Mouse (Mus musculus) megakaryocyte-erythroid progenitor cell, adult 5-6 weeks (primary cell): ENCODE data around the gene Prr5l. TPM values are rescaled to one million over a fixed set of nuclear protein-coding genes. Genes with fewer than 3 reads are reported as not detected.
A peak's percentile ranks its signal among the peaks of the same experiment; 100 is the strongest.

Experiments used
- ATAC-seq: replicated peaks from 2 replicates; pipeline ENCODE4 v1.8.0; 2016; ENCODE audit warnings: mild to moderate bottlenecking, inconsistent platforms; ENCODE audit not compliant: severe bottlenecking, poor library complexity, low FRiP score, low TSS enrichment
- total RNA-seq, 2 experiments: library from RNA; stranded (forward) in 1 of 2; stranded (reverse) in 1 of 2; fragments of 200-1000, 215-1000 nt in 1 of 2; fragments of >200 nt in 1 of 2; fragmentation: Nextera tagmentation in 1 of 2; gene quantifications; 2 replicates each; pipeline ENCODE4 v1.2.3; 2014 to 2017

Prr5l gene
- total RNA-seq, 2 experiments from 2014 or later = 0.47 to 2.2 TPM

DNA sequence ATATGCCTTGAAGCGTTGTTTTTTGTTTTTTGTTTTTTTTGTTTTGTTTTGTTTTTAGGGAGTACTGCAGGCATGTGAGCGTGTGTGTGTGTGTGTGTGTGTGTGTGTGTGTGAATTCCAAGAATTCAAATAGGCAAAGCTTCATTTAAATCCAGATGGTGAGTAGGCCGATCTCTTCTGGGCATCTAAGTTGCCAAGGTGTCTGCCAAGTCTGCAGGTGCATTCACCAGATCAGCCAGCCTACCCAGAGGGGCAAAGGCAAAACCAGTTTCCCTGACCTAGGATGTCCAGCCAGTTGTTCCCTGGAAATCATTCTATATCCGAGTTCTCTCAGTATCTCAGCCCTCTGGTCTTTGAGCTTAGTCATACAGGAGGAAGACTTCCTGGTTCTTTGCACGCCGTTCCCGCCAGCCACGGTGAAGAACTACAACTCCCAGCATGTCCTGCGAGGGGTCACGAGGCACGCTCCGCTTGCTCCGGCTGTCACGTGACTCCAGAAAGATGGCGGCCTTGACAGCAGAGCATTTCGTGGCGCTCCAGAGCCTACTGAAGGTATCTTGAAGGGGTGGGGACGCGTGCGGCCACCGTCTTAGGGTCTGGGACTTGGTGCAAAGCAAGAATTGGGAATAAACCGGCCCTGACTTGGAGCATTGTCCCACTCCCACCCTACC is 3.1 kb upstream of the Prr5l start, which contains the start of gene Commd9:
Gene Commd9 (plus strand): TSS at position 480 of the 671 bp plus-strand sequence.
- ATAC-seq = peak; percentile 99

DNA sequence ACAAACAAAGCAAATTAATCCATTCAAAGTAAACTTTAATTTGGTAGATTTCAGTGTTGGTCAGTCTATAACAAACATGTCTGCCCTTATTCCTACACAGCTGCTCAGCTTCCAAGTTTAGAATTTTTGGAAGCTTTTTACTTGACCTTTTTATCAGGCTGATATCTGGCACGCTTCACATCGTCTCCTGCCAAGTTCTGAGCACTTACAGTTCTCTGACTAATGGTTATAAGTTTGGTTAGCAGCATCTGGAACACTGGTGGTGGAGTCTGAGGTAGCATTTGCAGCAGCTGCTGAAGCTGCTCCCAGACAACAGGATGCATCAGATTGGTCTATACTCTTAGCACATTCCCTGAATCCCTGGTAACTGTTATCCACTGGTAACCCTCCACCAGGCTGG is 1.5 kb upstream of the Prr5l start:
- no peak for ATAC-seq

DNA sequence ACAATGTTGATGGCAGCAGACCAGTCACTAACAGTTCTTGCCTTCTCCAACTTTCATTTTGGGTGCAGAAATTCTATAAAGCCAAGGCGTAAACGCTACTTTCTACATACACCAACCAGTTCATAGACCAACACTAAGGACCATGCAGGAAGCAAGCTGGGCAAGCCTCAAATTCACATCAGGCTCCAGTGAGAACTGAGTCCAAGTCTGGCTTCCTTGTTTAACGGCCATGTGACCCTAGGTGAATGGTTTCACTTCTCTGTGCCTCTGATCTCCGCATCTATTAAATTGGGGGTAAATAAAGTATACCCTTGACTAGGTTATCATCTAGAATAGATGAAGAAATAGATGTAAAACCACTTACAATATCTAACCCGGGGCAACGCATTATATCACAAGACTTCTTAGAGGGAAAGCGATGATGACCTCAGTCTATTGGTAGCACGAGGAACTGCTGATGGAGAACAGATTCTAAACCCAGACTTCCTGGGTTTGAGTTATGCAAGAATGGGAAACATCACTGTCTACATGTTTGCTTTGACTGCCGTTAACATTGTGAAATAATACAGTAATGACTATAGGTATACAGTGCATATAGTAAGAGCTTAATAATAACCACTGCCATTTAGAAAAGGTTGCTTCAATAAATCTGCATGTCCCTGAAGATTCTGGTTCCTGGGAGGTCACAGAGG is 1.2 kb downstream of the Prr5l start:
- ATAC-seq = no peak

DNA sequence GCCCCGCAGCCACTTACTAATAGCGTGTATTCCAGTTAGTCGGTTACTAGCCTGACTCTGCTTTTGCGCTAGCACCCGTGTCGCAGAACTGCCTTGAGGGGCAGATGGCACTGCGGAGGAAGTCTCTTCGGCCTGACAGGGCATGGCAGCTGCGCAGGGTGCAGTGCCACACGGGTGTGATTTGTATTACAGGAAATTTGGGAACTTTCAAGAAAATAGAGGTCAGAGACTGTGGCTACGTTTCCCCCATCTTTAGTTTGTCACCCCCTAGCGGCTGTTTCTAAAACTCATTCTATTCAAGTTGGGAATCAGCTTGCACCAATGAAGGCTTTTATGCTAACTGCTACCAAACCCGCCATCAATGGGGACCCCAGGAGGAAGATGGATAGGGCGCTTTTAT is 11.6 kb downstream of the Prr5l start:
- ATAC-seq = peak; percentile 77

DNA sequence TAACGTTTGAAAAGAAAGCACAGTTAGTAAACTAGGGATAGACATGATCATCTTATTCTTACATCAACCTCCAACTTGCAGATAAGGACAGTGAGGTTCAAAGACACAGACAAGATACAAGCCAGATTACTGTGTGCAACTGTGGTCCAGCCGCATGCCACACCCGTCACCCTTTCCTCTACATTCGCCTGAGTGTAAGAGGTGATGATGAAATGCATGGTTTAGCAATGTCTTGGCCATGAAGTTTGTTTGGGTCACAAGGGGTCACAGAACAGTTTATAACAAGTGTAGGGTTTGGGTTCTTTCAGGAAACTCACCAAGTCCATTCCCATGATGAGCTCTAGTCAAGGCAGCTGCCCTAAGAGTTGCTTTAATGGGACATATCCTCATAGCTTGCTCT is 14.1 kb downstream of the Prr5l start:
- no peak for ATAC-seq

DNA sequence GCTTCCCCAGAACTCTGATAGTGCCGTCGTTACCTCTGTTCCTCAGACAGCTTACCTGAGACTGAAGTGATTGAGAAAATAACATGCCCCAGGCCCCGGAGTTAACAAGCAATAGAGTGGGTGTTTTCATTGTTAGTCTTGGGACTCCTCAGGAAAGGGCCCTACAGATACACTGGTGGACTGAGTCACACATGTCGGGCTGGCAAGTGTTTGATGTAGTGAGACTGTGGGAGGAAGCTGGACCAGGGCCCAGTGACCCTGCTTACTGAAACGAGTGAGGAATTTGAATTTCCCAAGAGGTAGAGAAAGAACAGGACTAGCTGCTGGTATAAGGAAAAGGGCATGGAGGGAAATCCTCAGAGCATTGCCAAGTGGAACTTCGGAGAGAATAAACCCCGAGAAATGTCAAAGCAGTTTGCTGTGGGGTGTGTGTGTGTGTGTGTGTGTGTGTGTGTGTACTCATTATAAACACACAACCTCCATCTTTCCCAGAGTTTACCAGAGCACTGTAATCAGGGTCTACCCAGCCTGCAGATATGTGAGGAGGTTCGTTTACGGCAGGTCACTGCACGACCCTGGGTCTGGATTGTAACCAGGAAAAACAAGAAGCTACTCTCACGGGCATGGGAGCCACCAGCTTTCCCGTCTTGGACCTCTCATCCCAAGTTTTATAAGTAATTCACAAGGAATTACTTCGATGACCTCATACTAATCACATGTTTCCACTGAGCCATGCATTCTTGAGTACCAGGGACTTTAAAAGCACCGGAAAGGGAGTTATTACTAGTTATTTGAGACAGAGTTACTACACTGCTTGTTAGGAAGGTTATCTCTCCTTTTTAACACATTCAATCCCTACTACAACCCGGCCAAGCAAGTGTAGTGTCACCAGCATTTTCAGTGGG is 20.4 kb downstream of the Prr5l start:
- ATAC-seq = no peak

DNA sequence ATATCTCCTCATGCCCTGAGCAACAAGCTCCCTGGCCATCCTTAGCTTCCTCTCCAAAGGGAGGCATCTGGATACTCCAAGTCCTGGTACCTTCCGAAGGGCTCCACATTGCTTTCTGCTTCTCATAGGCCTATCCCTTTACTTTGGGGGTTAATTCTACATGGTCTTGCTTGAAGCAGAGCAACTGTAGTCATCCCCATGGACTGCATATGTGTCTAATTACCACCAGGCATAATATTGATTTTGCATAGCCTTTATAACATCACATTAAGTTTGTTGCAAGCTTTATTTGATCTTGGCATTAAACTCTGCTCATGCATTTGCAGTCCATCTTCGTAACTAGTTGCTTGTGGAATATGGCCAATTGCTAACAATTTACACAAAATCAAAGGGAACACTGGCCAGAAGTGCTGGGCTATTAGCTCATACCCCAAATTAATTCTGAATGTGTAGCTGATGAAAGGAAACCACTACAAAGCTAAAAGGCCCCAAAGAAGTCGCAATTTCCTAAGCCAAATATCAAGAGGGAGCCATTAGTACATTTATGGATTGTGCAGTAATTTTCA is 21.8 kb downstream of the Prr5l start:
- ATAC-seq = no peak

DNA sequence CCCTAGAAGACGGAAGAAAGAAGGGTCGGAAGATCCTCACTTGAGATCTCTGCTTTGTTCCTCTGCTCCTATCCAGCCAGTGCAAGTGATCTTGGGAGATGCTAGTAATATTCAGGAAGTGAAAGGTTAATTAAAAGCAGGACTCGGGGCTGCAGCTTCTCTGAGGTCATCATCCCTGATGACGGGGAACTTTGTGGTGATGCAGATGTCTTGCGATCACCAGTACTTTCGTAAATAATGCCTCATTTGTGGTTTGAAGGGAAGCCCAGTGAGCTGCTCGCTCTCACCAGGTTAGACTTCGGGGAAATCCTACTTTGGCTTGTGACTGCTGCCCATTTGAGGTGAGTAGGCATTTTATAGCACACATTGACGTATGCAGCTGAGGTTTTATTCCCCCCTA is 26.7 kb downstream of the Prr5l start:
- no peak for ATAC-seq

DNA sequence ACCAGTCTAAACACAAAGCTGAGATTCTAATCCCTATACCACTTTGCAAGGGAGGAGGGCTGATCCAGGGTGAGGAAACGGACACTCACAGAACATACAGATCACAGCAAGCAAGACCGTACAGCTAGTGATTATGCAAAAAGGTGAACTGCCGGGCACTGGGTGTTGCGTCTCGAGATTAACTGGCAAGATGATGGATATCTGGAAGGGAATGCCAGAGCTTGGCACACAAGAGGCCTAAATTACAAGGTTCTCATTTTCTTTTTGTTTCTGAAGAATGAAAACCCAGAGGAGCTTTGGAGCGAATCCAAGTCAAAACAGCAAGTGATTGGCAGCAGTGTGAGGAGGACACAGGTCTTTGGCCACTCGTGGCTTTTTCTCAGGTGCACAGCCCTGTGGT is 28.0 kb downstream of the Prr5l start:
- no peak for ATAC-seq

DNA sequence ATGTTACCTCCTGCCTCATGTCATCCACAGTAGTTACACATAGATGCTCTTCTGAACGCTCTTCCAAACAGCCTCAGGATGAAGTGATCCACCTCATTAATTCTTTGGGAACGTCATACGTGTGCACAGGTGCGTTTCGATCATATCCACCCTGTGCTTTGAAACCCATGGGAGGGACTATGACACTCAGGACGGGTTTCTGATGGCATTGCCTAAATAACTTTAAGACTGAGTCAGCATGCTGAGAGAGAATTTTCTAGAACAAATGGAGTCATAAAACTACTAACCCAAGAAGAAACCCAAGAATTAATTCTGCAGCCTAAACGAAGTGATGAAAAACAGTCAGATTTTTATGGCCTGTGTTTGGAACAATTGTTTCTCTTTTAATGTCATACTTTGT is 40.1 kb downstream of the Prr5l start:
- ATAC-seq = no peak

DNA sequence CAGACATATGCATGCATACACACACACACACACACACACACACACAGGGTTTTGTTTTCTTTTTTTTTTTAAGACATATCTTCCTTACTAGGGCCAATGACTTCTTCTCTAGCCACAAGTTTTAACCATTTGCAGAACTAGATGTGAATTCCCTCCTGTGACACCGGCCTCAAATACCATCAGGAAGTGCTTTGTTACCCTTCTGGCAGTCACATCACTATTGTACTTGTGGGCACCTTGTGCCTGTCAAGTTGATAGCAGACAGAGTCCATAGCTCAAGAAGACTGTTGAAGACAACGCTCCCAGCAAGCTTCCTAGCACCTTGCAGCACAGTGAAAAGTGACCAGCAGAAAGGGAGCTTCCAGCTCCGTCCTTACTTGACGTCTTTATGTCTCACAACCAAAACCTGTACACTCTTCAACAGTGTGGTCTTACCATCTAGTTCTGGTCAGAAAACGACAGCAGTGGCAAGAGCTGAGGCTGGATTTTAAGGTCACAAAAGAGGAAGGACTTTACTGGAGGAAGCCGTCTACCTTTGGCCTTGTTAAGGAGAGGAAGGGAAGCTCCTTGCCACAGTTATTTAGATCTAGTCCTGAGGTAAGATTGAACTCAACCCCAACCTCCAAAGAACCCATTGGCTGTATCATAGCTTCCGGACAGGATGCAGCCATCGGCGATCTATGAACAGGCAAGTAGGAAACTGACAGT is 47.9 kb downstream of the Prr5l start:
- ATAC-seq = no peak

DNA sequence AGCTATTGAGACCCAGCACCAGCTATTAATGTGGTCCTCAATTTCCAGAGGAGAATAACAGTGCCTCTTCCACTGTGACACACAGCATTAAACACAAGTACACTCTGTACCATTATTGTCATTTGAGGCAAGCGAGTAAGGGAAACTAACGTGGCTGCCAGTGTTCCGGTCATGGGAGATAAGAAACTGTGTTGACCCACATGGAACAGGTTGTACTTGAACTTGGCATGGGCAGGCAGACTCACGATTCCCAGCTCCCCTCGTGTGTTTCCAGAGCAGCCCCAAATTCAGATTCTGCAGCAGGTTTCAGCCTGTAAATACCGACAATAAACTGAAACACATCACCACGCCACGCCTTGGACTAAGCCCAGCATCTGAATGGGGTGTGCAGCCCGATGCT is 50.5 kb downstream of the Prr5l start:
- ATAC-seq = no peak

DNA sequence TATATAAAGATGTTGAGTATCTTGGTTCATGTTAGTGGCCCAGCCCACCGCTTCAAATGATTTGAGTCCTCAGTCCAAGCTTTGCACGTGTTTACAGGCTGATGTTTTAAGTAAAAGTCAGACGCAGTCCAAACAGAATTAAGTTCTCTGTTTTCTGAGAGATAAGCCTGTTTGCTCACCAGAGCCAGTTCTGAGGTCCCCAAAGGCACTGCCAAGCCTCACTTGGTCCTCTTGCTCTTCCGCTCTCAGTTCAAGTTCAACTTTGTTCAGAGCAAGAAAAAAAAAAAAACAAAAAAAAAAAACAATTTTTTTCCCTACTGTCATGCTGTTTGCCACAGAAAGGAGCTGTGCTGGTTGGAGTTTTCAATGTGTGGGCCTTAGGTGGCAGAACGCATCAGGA is 51.0 kb downstream of the Prr5l start:
- ATAC-seq = no peak

DNA sequence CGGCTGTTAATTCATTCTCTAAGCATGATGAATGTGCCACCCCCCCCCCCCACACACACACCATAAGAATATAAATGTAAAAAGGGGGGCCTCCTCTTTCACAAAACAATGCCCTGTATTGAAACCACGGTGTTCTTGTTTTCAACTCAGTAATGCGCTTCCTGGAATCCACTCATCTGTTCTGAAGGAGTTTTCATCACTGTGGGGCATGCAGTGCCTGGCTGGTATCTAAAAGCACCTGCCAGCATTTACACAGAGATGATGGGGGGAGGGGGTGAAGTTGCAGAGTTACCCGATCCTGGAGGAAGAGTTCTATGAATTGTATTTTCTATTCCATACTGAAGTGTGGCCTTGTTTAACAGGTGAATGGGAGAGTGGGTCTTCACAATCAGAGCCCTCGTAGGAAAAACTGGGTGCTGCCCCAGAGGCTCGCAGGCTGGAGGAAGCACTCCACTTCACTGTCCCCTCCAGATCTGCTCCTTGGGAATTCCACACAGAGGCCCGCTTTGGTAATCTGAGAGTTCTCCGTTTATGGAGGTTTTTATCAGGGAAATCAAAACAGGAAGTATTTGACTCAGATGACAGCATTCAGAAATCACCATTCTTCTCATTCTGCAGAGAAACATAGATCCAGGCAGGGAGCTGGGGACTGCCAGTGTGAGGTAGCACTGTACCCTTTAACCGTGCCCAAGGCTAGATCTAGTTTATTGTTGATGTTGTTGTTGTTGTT is 52.5 kb downstream of the Prr5l start:
- no peak for ATAC-seq

DNA sequence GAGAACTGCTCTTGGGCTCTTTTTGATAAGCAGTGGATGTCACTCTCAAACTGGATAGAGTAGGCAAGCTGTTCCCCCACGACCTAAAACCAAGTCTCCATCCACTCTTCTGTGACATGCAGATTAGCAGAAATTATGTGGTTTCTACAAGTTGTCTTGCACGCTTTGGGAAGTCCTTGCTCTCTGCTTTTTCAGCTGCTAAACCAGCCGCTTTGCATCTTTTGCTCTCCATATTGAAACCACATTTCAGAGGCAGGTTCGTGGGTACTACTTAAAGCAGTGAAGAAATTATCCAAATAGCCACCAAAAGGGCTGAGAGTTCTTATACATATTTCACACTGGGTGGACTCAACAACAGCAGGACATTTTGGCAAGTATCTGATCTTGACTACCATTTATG is 53.8 kb downstream of the Prr5l start:
- ATAC-seq = no peak

DNA sequence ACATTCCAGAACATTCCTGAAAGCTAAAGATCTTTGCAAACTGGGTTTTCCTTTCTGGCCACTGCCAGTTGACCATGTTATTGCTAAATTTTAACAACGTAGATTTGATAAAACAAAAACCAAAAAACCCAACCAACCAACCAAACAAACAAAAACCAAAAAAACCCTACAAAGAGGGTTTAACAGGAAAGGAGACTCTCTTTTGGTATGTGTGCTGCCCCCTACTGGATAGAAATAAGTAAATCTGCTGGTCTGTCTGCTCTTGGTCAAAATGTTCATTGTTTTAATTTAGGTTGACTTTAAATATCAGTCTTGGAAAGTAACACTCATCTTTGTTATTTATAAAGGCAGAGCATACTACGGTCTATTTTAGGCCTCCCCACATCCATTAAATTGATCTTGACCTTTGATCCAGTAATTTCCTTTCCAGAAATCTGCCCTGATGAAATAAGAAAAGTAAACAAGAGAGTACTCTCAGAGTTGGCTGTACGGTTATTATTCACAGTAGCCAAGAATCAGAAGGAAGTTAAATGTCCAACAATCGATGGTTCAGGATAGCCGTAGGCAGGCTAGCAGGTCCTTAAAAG is 54.7 kb downstream of the Prr5l start:
- no peak for ATAC-seq

DNA sequence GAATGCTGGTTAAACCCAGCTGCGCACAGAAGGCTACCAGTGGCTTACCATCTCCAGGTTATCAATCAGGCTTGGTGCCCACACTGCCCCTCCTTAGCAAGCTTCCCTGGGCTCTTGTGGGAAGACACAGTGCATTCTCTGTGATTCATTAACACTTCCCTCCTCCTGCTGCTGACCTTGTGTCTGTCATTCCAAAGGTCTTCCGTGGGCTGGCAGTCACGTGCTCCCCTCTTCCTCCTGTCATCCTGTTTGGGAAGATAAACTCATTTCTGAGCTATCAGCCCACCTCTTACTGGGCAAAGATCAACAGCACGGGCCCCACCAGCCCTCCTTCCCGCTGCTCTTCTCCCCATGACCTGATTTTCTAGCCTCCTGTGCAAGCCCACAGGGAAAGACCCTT is 55.2 kb downstream of the Prr5l start:
- no peak for ATAC-seq

DNA sequence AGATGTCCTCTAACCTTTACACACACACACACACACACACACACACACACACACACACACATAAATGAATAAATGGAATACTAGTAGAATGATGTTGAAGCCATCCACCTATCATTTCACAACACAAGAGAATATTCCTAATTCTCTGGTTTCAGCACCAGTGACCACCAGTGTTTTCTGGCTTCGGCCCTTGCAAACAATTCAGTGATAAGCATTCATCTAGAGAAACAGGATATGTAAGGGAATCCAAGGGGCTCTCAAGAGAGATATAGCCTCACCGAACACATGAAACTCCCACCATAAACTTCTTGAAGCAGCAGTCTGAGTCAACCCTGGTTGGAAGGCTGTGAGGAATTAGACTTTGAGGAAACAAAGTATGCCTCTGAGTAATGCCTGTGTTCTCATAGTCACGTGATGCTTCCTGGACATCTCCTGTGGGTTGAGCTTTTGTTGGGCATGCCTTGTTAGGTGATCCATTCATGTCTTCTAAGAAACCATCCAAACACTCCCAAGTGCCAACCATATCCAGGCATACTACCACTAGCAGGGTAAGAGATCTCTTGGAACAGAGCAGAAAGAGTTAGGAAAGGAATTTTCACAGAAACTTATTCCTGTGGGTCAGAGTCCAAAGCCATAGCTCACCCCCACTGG is 55.8 kb downstream of the Prr5l start:
- no peak for ATAC-seq
